Mouse (Mus musculus) megakaryocyte-erythroid progenitor cell, adult 5-6 weeks (primary cell): ENCODE data around the gene Slc13a2. TPM values are rescaled to one million over a fixed set of nuclear protein-coding genes. Genes with fewer than 3 reads are reported as not detected.

ENCODE experiments used
- ATAC-seq: replicated peaks from 2 replicates; pipeline ENCODE4 v1.8.0; 2016; ENCODE audit warnings: mild to moderate bottlenecking, inconsistent platforms; ENCODE audit not compliant: severe bottlenecking, poor library complexity, low FRiP score, low TSS enrichment
- total RNA-seq, 2 experiments: library from RNA; stranded (forward) in 1 of 2; stranded (reverse) in 1 of 2; fragments of 200-1000, 215-1000 nt in 1 of 2; fragments of >200 nt in 1 of 2; fragmentation: Nextera tagmentation in 1 of 2; gene quantifications; 2 replicates each; pipeline ENCODE4 v1.2.3; 2014 to 2017

Gene Slc13a2
- not detected in 2 replicates for total RNA-seq (2014; fragmentation: Nextera tagmentation)
- total RNA-seq (2017), result not detected in 2 replicates

- no peak for ATAC-seq
Observed at GRCm38 (mm10) chr11:78422055-78422819, at the start of gene Slc13a2. Slc13a2 (minus strand) TSS chr11:78422217.

GRCm38 (mm10) chr11:78471326-78472103 lies 49.5 kb upstream of the Slc13a2 start:
- no peak for ATAC-seq

GRCm38 (mm10) chr11:78467932-78468331 lies 45.9 kb upstream of the Slc13a2 start:
- ATAC-seq, result no peak

- ATAC-seq, result no peak
Observed at GRCm38 (mm10) chr11:78467515-78467914, 45.5 kb upstream of the Slc13a2 start.

- no peak for ATAC-seq
Observed at GRCm38 (mm10) chr11:78466242-78466912, 44.4 kb upstream of the Slc13a2 start.

GRCm38 (mm10) chr11:78465568-78466180 lies 43.7 kb upstream of the Slc13a2 start, which contains the start of gene Slc46a1:
Slc46a1 (plus strand) TSS chr11:78465697.
- peak; percentile 84 for ATAC-seq

GRCm38 (mm10) chr11:78465116-78465515 lies 43.1 kb upstream of the Slc13a2 start:
- no peak for ATAC-seq

GRCm38 (mm10) chr11:78463286-78464036 lies 41.4 kb upstream of the Slc13a2 start:
- 0 out of 2 replicates have a peak, but pooled peaks have one; percentile 32 for ATAC-seq

GRCm38 (mm10) chr11:78462669-78463068 lies 40.7 kb upstream of the Slc13a2 start:
- no peak for ATAC-seq

- ATAC-seq, result no peak
Observed at GRCm38 (mm10) chr11:78461894-78462293, 39.9 kb upstream of the Slc13a2 start.

GRCm38 (mm10) chr11:78458740-78459139 lies 36.7 kb upstream of the Slc13a2 start:
- ATAC-seq, result no peak

GRCm38 (mm10) chr11:78455308-78455707 lies 33.3 kb upstream of the Slc13a2 start:
- 0 out of 2 replicates have a peak, but pooled peaks have one; percentile 65 for ATAC-seq

GRCm38 (mm10) chr11:78454276-78454675 lies 32.3 kb upstream of the Slc13a2 start:
- ATAC-seq, result no peak

- ATAC-seq, result no peak
Observed at GRCm38 (mm10) chr11:78453675-78454074, 31.7 kb upstream of the Slc13a2 start.

- ATAC-seq, result no peak
Observed at GRCm38 (mm10) chr11:78450337-78450736, 28.3 kb upstream of the Slc13a2 start.

GRCm38 (mm10) chr11:78448242-78448641 lies 26.2 kb upstream of the Slc13a2 start:
- ATAC-seq, result no peak

- ATAC-seq, result no peak
Observed at GRCm38 (mm10) chr11:78447168-78447567, 25.2 kb upstream of the Slc13a2 start.

GRCm38 (mm10) chr11:78443115-78443514 lies 21.1 kb upstream of the Slc13a2 start:
- no peak for ATAC-seq
